Mouse (Mus musculus) naive thymus-derived CD4-positive, alpha-beta T cell, adult 5 months (primary cell): ENCODE measurements around the gene Nf1. TPM values are rescaled to one million over a fixed set of nuclear protein-coding genes. Genes with fewer than 3 reads are reported as not detected.

Experiments
- polyA plus RNA-seq: library from polyadenylated mRNA; unstranded; fragments of 100-300 nt; shearing (Covaris generic); gene quantifications from one replicate; pipeline ENCODE4 v1.2.1, GENCODE M21; 2017

The Nf1 gene
- 2.0 TPM for polyA plus RNA-seq

GRCm38 (mm10) chr11:79339234-79339807 lies at the start of gene Nf1:
Nf1 (plus strand) TSS chr11:79339693.

GRCm38 (mm10) chr11:79296856-79297491 lies 42.5 kb upstream of the Nf1 start, which contains the start of gene Gm9964:
Gm9964 (minus strand) TSS chr11:79296906.

GRCm38 (mm10) chr11:79503845-79504244 lies 164.4 kb downstream of the Nf1 start, which contains the start of gene Omg:
Omg (minus strand) TSS chr11:79504084.

GRCm38 (mm10) chr11:79523560-79524309 lies 184.2 kb downstream of the Nf1 start, which contains the start of gene Evi2b:
Evi2b (minus strand) TSS chr11:79523762.

GRCm38 (mm10) chr11:79530333-79530761 lies 190.9 kb downstream of the Nf1 start, which contains the start of the genes Evi2 and Evi2a:
Evi2 (minus strand) TSS chr11:79530589.
Evi2a (minus strand) TSS chr11:79530609.

GRCm38 (mm10) chr11:79590664-79591590 lies 251.4 kb downstream of the Nf1 start, which contains the start of gene Rab11fip4:
Rab11fip4 (plus strand) TSS chr11:79591212.

Other genes with a start within 250 kb of the Nf1 start
- gene Ksr1, start 193.3 kb upstream of the Nf1 start, polyA plus RNA-seq: 3.8 TPM
- 242 TPM for gene Wsb1, start 85.0 kb upstream of the Nf1 start, polyA plus RNA-seq
- gene Gm9964, start 42.8 kb upstream of the Nf1 start, polyA plus RNA-seq: not detected
- not detected for gene Omg, start 164.4 kb downstream of the Nf1 start, polyA plus RNA-seq
- gene Evi2b, start 184.1 kb downstream of the Nf1 start, polyA plus RNA-seq: 56.2 TPM
- gene Evi2, start 190.9 kb downstream of the Nf1 start, polyA plus RNA-seq: 3.7 TPM
- 29.8 TPM for gene Evi2a, start 190.9 kb downstream of the Nf1 start, polyA plus RNA-seq